Mouse (Mus musculus) small intestine, adult 2 months (tissue): ENCODE data around the gene Gm14443.

Source experiments
- CTCF ChIP-seq: fragments of 200-500 bp; IDR thresholded peaks from 2 replicates; pipeline ENCODE4 v1.5.1; 2012; ENCODE audit warnings: low read depth, mild to moderate bottlenecking, control low read depth, inconsistent platforms, low read length, moderate library complexity, mixed read lengths; ENCODE audit not compliant: insufficient replicate concordance, insufficient read length; ENCODE audit errors: extremely low read depth
- POLR2A ChIP-seq: fragments of 200-500 bp; IDR thresholded peaks from 2 replicates; pipeline ENCODE4 v1.6.1; 2012; ENCODE audit warnings: low read depth, mild to moderate bottlenecking, control low read depth, inconsistent platforms, low read length, moderate library complexity

- no peak for TF ChIP-seq POLR2A
- no peak for TF ChIP-seq CTCF
Measured at GRCm38 (mm10) chr2:175176312-175176711, 641 bp upstream of the Gm14443 start.
